Mouse (Mus musculus) adrenal gland (tissue): Measurements from ENCODE around the gene Shroom3.
"Not testable (repeated sequence)": the region's sequence is repeated elsewhere in the genome, so short reads cannot be mapped to it uniquely, and the experiment has no call there.

Experiments used
- intact Hi-C: fragments of 180-260 bp; cut with DNase I; formaldehyde crosslinking; loops from one replicate; pipeline ENCODE4 v1.15.1; 2025

The Shroom3 gene

DNA sequence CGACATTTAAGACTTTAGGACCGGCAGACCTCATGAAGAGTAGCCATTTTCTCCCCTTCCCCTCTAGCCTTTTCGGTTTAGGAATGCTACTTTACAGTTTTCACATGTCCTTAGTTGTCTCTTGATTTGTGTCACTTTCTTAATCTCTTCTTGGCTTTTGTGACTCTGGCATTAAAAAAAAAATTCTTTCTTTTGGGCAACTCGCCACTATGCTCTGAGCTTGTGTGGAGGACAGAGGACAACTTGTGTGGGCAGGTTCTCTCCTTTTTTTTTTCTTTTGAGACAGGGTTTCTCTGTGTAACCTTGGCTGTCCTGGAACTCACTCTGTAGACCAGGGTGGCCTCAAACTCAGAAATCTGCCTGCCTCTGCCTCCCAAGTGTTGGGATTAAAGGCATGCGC lies 239.7 kb downstream of the Shroom3 start:
- intact Hi-C loops: not testable (repeated sequence)

GRCm38 (mm10) chr5:92924851-92925477 lies 241.7 kb downstream of the Shroom3 start:
- intact Hi-C loops: no loop called here

GRCm38 (mm10) chr5:92927667-92928066 lies 244.4 kb downstream of the Shroom3 start:
- intact Hi-C loops: no loop called here

DNA sequence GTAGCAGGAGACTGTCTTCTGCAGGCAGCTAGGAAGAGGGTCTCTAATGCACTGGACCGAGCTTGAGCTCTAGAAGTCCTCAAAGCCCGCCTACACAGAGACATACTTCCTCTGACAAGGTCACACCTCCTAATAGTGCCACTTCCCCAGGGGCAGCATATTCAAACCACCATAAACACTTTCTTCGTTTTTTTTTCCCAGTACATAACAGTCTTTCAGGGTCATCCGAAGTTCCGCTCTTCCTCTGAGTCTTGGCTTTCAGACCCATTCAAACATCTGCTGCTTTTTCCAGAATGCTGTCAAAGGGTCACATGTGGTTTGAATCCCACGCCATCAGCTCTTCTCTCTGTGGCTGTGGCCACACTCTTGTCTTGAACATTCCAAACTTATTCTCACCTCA lies 247.3 kb downstream of the Shroom3 start:
- intact Hi-C loops: loop anchor here (5.0 kb wide), 1 partner anchor 33 kb away; no protein-coding TSS in a partner anchor

DNA sequence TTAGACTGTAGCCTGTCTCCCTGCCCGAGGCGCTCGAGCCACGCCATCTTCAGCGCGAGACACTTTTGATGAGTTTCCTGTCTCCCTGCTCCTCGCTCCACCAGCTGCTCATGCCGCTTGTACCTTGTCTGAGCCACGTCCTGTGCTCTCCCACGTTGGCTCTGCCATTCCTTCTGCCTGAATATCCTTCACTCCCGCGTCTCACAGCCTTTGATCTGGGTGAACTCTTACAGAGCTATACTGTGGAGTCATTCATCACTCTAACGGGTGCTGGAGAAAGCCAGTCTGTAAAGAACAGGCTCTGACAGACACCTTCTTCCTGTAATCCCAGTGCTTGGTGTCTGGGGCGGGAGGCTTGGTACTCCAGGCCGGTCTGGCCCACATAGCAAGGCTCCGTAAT lies 248.1 kb downstream of the Shroom3 start:
- intact Hi-C loops: loop anchor here (5.0 kb wide), 1 partner anchor 34 kb away; no protein-coding TSS in a partner anchor

GRCm38 (mm10) chr5:92933010-92933409 lies 249.8 kb downstream of the Shroom3 start:
- intact Hi-C loops: loop anchor here (5.0 kb wide), 1 partner anchor 36 kb away; no protein-coding TSS in a partner anchor

GRCm38 (mm10) chr5:92933599-92934217 lies 250.5 kb downstream of the Shroom3 start:
- intact Hi-C loops: loop anchor here (5.0 kb wide), 1 partner anchor 36 kb away; no protein-coding TSS in a partner anchor

DNA sequence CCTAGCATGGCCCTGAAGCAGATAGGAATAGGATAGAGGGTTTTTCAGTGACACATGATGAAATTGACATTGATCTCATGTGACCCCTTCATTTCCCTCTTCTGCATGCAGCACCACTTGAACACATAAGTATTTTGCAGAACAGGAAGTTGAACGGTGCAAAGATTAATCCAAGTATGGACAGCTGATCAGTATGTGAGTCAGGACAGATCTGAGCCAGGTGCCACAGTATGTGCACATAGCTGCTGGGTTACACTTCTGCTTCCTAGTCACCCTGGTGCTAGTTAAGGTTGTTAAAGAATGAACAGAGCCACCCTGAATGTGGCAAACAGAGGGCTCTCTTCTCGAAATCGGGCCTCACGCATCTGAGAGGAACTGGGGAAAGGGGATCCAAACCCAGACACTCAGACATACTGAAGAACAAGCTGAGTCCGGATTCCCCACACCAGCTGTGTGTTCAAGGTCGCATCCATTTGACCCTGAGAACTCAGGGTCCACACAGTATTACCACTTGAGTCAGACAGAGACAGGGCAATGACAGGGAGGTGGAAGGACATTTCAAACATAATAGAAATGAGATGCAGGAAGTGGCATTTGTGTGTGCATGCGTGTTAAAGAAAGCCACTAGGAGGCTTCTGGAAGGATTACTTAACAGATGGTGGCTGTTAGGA lies 251.2 kb downstream of the Shroom3 start:
- intact Hi-C loops: loop anchor here (5.0 kb wide), 1 partner anchor 37 kb away; no protein-coding TSS in a partner anchor

GRCm38 (mm10) chr5:92935883-92936282 lies 252.6 kb downstream of the Shroom3 start:
- intact Hi-C loops: no loop called here

DNA sequence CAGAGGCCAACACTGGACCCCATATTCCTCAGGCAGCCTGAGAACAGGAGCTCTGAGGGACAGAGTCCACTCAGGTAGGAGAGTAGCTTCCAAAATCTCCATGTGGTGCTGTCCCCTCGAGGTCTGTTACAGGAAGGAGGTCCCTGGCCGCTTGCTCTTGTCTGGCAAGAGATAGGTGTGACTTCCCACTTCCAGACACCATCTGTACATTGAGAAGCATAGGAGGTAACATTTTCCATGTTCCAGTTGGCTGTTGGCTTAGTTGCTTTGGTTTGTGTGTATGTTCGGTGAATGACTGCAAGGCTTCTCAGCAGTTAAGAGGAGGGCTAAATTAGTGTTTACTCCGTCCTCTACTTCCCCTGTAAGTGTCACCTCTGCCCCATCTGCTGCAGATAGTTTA lies 254.5 kb downstream of the Shroom3 start:
- intact Hi-C loops: no loop called here

GRCm38 (mm10) chr5:92939246-92939995 lies 256.2 kb downstream of the Shroom3 start:
- intact Hi-C loops: no loop called here

GRCm38 (mm10) chr5:92942166-92942565 lies 258.9 kb downstream of the Shroom3 start:
- intact Hi-C loops: no loop called here

DNA sequence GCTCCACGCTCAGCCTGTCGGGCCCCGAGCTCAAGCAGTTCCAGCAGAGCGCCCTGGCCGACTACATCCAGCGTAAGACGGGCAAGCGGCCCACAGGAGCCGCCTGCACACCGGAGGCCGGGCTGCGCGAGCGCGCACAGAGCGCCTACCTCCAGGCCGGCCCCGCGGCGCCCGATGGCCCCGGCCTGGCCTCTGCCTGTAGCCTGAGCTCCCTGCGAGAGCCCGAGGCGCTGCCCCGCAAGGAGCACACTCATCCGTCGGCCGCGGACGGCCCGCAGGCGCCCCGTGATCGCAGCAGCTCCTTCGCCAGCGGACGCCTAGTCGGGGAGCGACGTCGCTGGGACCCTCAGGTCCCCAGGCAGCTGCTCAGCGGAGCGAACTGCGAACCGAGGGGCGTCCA lies 259.3 kb downstream of the Shroom3 start:
- intact Hi-C loops: no loop called here

- intact Hi-C loops: no loop called here
Measured at GRCm38 (mm10) chr5:92944867-92945266, 261.6 kb downstream of the Shroom3 start.

- intact Hi-C loops: no loop called here
Measured at GRCm38 (mm10) chr5:92948972-92949745, 265.9 kb downstream of the Shroom3 start.

DNA sequence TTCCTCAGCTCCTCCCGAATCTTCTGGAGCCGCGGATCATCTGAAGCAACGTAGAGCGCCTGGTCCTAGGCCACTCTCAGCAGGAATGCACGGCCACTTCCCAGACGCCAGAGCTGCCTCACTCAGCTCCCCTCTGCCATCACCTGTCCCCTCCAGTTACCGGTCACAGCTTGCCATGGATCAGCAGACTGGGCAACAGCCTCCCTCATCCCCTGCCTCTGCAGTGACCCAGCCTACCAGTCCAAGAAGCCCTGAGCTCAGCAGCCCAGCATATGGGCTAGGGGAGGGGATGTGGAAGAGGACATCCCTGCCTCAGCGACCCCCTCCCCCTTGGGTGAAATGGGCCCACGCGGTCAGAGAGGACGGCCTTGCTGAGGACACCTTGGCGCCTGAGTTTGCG lies 267.3 kb downstream of the Shroom3 start:
- intact Hi-C loops: loop anchor here (10.0 kb wide), 1 partner anchor 506 kb away; no protein-coding TSS in a partner anchor

DNA sequence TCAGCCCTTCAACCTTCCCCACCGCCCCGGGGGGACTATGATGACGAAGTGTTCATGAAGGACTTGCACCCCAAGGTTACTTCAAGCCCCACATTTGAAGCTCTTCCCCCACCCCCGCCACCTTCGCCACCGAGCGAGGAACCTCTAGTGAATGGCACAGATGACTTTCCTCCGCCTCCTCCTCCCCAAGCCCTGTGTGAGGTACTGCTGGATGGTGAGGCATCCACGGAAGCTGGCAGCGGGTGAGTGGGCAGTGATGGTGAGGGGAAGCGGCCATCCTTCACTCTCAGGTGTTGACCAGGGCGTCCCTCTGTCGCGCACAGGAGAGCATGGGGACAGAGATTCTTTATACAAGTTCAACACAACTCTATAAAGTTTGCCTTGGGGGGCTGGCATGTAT lies 267.8 kb downstream of the Shroom3 start:
- intact Hi-C loops: loop anchor here (10.0 kb wide), 1 partner anchor 506 kb away; no protein-coding TSS in a partner anchor

- intact Hi-C loops: loop anchor here (1.0 to 10.0 kb wide), 2 partner anchors 226 to 509 kb away; no protein-coding TSS in a partner anchor
Measured at GRCm38 (mm10) chr5:92953865-92954264, 270.6 kb downstream of the Shroom3 start.

DNA sequence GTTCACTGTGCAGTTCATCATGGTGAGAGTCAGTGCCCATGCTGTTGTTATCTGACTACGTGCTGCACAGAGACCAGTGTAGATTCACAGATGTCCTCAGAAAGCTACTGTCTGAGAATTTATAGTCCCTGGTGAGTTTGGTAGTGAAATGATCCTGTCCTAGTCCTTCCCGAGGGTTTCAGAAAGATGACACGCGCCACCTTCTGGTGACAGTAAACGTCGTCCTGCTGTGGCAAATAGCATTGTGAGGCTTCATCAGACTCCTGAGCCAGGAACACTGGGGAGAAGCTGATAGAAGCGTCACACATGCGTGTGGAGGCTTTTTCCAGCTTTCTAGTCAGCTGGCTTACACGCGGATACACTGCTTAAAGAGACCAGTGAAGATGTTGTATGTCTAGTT lies 271.1 kb downstream of the Shroom3 start:
- intact Hi-C loops: loop anchor here (1.0 to 10.0 kb wide), 2 partner anchors 226 to 510 kb away; no protein-coding TSS in a partner anchor

- intact Hi-C loops: loop anchor here (1.0 to 10.0 kb wide), 3 partner anchors 227 to 510 kb away; partner anchors contain the start of gene Shroom3
Measured at GRCm38 (mm10) chr5:92954827-92955475, 271.7 kb downstream of the Shroom3 start.
